Mouse (Mus musculus) heart, adult 2 months (tissue): ENCODE measurements at regions not wholly inside any gene's neighbourhood (a gene's known extent, or its start where the extent isn't known, plus 50 kb on each side); places are given as distances from the start of the nearest gene placed in this dataset.

Experiments
- CTCF ChIP-seq: fragments of 200-600 bp; IDR thresholded peaks from 2 replicates; pipeline ENCODE4 v1.8.1; 2022; ENCODE audit warnings: antibody characterized with exemption, mild to moderate bottlenecking, moderate library complexity
- POLR2A ChIP-seq: fragments of 200-500 bp; IDR thresholded peaks from 2 replicates; pipeline ENCODE4 v1.6.1; 2011; ENCODE audit warnings: mild to moderate bottlenecking, low read depth, low read length, control low read depth; ENCODE audit not compliant: insufficient read depth

DNA sequence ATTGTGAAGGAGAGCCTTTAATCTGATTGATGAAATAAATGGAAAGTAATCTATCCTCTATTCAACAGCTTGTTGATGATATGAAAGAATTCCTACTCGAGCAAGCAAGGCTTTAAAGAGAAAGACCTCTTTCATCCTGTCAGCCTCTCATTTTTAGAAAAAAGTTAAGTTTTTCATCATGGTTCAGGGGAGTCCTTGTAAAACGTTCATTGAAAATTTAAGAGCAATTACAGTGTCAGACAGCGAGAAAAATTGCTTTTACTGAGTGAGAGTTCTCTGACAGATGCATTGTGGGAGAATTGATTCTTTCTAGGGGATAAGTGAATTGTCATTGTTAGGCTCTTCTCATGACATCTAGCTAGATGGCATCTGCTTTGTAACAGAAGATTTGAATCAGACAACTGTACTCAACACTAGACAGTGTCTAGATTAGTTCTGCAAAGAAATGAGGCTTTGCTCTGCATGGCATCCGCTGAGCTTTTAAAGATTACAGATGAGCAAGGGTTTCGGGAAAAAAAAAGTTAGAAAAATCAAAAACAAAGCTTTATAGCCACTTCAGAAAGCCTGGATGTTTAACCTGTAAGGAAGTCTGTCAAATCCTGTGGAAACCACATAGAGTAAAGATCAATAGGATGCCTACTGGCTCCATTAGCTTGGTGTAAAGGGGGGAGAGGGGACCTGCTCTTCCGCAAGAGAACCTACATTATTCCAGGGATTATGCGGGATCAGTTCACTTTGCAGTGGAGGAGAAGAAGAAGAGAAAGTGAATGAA lies 332.2 kb downstream of the Isl1 start:
- no peak for TF ChIP-seq CTCF
- TF ChIP-seq POLR2A: no peak
